Mouse (Mus musculus) lung, postnatal 0 days (tissue): ENCODE data around the gene Eaf2. TPM values are rescaled to one million over a fixed set of nuclear protein-coding genes. Genes with fewer than 3 reads are reported as not detected.

Experiments used
- ATAC-seq: fragments of 200-750 bp; cut with Nextera tagmentation; 2 replicates; pipeline ENCODE4 v1.8.0; 2017; ENCODE audit warnings: moderate library complexity
- DNase-seq: peaks from one replicate; pipeline ENCODE4 v3.0.0-alpha.2; 2016; ENCODE audit warnings: low spot score
- H3K27ac ChIP-seq: fragments of 300-500 bp; sonication (generic); 2 replicates; pipeline ENCODE4 v1.5.1; 2014; ENCODE audit warnings: antibody characterized with exemption, mild to moderate bottlenecking, low read length, mixed read lengths
- H3K27me3 ChIP-seq: fragments of 300-500 bp; sonication (generic); replicated peaks from 2 replicates; pipeline ENCODE4 v1.6.1; 2014; ENCODE audit warnings: low read length, mixed read lengths; ENCODE audit not compliant: insufficient read depth
- H3K36me3 ChIP-seq: fragments of 300-500 bp; sonication (generic); 2 replicates; pipeline ENCODE4 v1.6.1; 2014; ENCODE audit warnings: low read length, mixed read lengths; ENCODE audit not compliant: insufficient read depth
- H3K4me1 ChIP-seq: fragments of 300-500 bp; sonication (generic); 2 replicates; pipeline ENCODE4 v1.6.1; 2014; ENCODE audit warnings: antibody characterized with exemption, low read depth, low read length, mixed read lengths; ENCODE audit not compliant: insufficient read depth
- H3K4me2 ChIP-seq: fragments of 300-500 bp; sonication (generic); replicated peaks from 2 replicates; pipeline ENCODE4 v1.6.1; 2014; ENCODE audit warnings: low read depth, mild to moderate bottlenecking, low read length, moderate library complexity, mixed read lengths
- H3K4me3 ChIP-seq: fragments of 300-500 bp; sonication (generic); 2 replicates; pipeline ENCODE4 v1.5.1; 2014; ENCODE audit warnings: low read depth, low read length
- H3K9ac ChIP-seq: fragments of 300-500 bp; sonication (generic); replicated peaks from 2 replicates; pipeline ENCODE4 v1.6.1; 2014; ENCODE audit warnings: low read depth, mild to moderate bottlenecking
- H3K9me3 ChIP-seq: fragments of 300-500 bp; sonication (generic); 2 replicates; pipeline ENCODE4 v1.6.1; 2016; ENCODE audit warnings: low read length, mixed read lengths
- CTCF ChIP-seq: IDR thresholded peaks from 2 replicates; pipeline ENCODE4 v1.5.1; 2016; ENCODE audit warnings: antibody characterized with exemption, mild to moderate bottlenecking
- EP300 ChIP-seq: IDR thresholded peaks from 2 replicates; pipeline ENCODE4 v1.6.1; 2016; ENCODE audit warnings: antibody characterized with exemption, mild to moderate bottlenecking, control low read depth
- WGBS: fragments of 180-500 bp; shearing (Covaris S2); extraction: QIAGEN DNeasy Blood & Tissue Kit; methylation state at CpG from one replicate; pipeline ENCODE4 v1.1.7; 2014; 5-methylcytosine and 5-hydroxymethylcytosine counted together
- polyA plus RNA-seq: library from polyadenylated mRNA; unstranded; fragments of >200 nt; fragmentation: Nextera tagmentation; extraction: Ambion mirVana; gene quantifications from 2 replicates; pipeline ENCODE4 v1.2.1, GENCODE M21; 2015

Gene Eaf2
- polyA plus RNA-seq, 1 experiment from 2014 or later, result 0.95 TPM

- Histone ChIP-seq H3K27me3 (no peaks in the 10 kb centered on the region), H3K27ac (no peak overlapping the region), H3K36me3 (no peaks in the 10 kb centered on the region), H3K4me2 (no peak overlapping the region), H3K9me3 (no peaks in the 10 kb centered on the region), H3K4me1 (no peaks in the 10 kb centered on the region), H3K4me3 (no peak overlapping the region), H3K9ac (no peak overlapping the region)
- ATAC-seq, result no peak
- no peak for TF ChIP-seq CTCF
- TF ChIP-seq EP300, result no peak
- DNase-seq, result no peak
Observed at GRCm38 (mm10) chr16:36816916-36817315, 57.9 kb downstream of the Eaf2 start.

GRCm38 (mm10) chr16:36813680-36814079 lies 61.1 kb downstream of the Eaf2 start:
- no peak for DNase-seq
- no peak overlapping the region for H3K27ac ChIP-seq
- no peaks in the 10 kb centered on the region for H3K4me1 ChIP-seq
- no peaks in the 10 kb centered on the region for H3K9me3 ChIP-seq
- no peak overlapping the region for H3K4me3 ChIP-seq
- no peaks in the 10 kb centered on the region for H3K36me3 ChIP-seq
- no peaks in the 10 kb centered on the region for H3K27me3 ChIP-seq
- 50% methylated on average over 3 of the region's 3 CpGs for WGBS
- TF ChIP-seq EP300 (no peak), CTCF (no peak)
- no peak overlapping the region for H3K4me2 ChIP-seq
- H3K9ac ChIP-seq, result no peak overlapping the region
- ATAC-seq, result no peak

DNA sequence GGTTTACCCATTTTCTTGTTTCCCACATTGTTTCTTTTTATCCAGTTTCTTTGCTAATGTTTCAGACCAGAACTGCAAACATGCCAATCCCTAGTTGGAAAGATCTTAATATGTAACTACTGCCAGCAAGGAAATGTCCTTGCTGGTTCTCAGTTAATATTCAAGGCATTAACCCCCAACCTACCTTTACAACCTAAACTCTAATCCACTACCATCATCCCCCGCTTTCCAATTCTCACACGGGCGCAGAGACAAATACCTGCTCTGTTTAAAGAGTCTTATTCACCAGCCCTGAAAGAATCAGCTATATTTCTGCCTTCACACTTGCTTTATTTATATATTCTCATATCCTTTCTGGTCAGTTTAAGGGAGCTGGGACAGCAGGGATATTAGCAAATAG lies 66.2 kb downstream of the Eaf2 start:
- Histone ChIP-seq H3K4me3 (no peak overlapping the region), H3K9me3 (no peaks in the 10 kb centered on the region), H3K27me3 (no peaks in the 10 kb centered on the region), H3K4me2 (no peak overlapping the region), H3K4me1 (no peaks in the 10 kb centered on the region), H3K36me3 (no peaks in the 10 kb centered on the region), H3K9ac (no peak overlapping the region), H3K27ac (no peak overlapping the region)
- WGBS, result 76% methylated on average over 3 of the region's 3 CpGs
- ATAC-seq, result no peak
- TF ChIP-seq CTCF, result no peak
- TF ChIP-seq EP300, result no peak
- DNase-seq, result no peak

DNA sequence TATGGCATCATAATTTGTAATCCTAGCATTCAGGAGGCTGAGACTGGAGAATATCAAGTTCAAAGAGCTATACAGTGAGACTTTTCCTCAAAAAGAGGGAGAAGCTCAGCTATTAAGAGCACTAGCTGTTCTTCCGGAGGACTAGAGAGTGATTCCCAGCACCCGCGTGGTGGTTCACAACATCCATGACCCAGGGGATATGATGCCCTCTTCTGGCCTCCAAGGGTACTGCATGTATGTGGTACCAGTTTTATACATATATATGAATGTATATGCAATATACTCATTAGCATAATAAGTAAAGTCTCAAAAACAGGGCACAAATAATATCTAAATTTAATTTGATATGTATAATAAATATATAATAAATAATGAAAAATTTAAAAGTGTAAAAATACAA lies 72.4 kb downstream of the Eaf2 start:
- 88% methylated on average over 3 of the region's 3 CpGs for WGBS
- H3K36me3 ChIP-seq, result no peaks in the 10 kb centered on the region
- H3K4me1 ChIP-seq, result no peaks in the 10 kb centered on the region
- DNase-seq, result no peak
- no peaks in the 10 kb centered on the region for H3K27me3 ChIP-seq
- no peak overlapping the region for H3K4me2 ChIP-seq
- no peak for ATAC-seq
- TF ChIP-seq CTCF, result peak; percentile 40
- no peak for TF ChIP-seq EP300
- no peaks in the 10 kb centered on the region for H3K9me3 ChIP-seq
- no peak overlapping the region for H3K4me3 ChIP-seq
- H3K27ac ChIP-seq, result no peak overlapping the region
- no peak overlapping the region for H3K9ac ChIP-seq

DNA sequence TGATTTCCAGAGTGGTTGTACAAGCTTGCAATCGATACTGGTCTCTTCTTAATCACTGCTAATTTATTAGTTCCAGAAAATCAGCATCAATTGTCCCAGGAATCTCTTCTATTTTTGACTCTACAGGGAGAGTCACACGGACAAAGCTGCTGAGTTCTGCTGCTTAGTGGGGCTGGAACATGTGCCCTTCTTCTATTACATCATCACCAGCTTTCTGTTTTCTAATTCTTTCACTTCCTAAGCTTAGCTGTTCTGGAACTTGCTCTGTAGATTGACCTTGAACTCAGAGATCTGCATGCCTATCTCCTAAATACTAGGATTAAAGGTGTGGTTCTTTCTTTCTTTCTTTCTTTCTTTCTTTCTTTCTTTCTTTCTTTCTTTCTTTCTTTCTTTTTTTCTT lies 76.5 kb downstream of the Eaf2 start:
- Histone ChIP-seq H3K36me3 (no peaks in the 10 kb centered on the region), H3K9me3 (no peaks in the 10 kb centered on the region), H3K4me2 (no peak overlapping the region), H3K27ac (no peak overlapping the region), H3K27me3 (no peaks in the 10 kb centered on the region), H3K9ac (no peak overlapping the region), H3K4me1 (no peaks in the 10 kb centered on the region), H3K4me3 (no peak overlapping the region)
- 70% methylated on average over 2 of the region's 2 CpGs for WGBS
- no peak for TF ChIP-seq EP300
- no peak for TF ChIP-seq CTCF
- no peak for DNase-seq
- ATAC-seq, result no peak

GRCm38 (mm10) chr16:36794976-36795375 lies 79.8 kb downstream of the Eaf2 start:
- Histone ChIP-seq H3K9ac (no peak overlapping the region), H3K27ac (no peak overlapping the region), H3K4me2 (no peak overlapping the region), H3K27me3 (no peaks in the 10 kb centered on the region), H3K4me1 (no peaks in the 10 kb centered on the region), H3K9me3 (no peaks in the 10 kb centered on the region), H3K36me3 (no peaks in the 10 kb centered on the region), H3K4me3 (no peak overlapping the region)
- ATAC-seq (no peak), DNase-seq (no peak)
- WGBS, result 88% methylated on average over 2 of the region's 2 CpGs
- TF ChIP-seq CTCF (no peak), EP300 (no peak)

GRCm38 (mm10) chr16:36790166-36790565 lies 84.6 kb downstream of the Eaf2 start:
- DNase-seq, result no peak
- Histone ChIP-seq H3K36me3 (no peaks in the 10 kb centered on the region), H3K9me3 (no peaks in the 10 kb centered on the region), H3K9ac (no peak overlapping the region), H3K27me3 (no peaks in the 10 kb centered on the region), H3K4me3 (no peak overlapping the region), H3K4me1 (no peaks in the 10 kb centered on the region), H3K27ac (no peak overlapping the region), H3K4me2 (no peak overlapping the region)
- TF ChIP-seq CTCF (no peak), EP300 (no peak)
- no peak for ATAC-seq
- 86% methylated on average over 4 of the region's 4 CpGs for WGBS
